Mouse (Mus musculus) left cerebral cortex, postnatal 25 days (tissue): ENCODE measurements at regions not wholly inside any gene's neighbourhood (a gene's known extent, or its start where the extent isn't known, plus 50 kb on each side); places are given as distances from the start of the nearest gene placed in this dataset.
A peak's percentile ranks its signal among the peaks of the same experiment; 100 is the strongest.
"Not testable (repeated sequence)": the region's sequence is repeated elsewhere in the genome, so short reads cannot be mapped to it uniquely, and the experiment has no call there.

Experiments used
- DNase-seq, 2 experiments: peaks; one replicate each; pipeline ENCODE4 v3.0.0; 2022; ENCODE audit warnings: low spot score in 2 of 2, mixed read lengths in 1 of 2
- intact Hi-C: fragments of 180-260 bp; cut with DNase I; formaldehyde crosslinking; loops from one replicate; pipeline ENCODE4 v1.15.1; 2025

DNA sequence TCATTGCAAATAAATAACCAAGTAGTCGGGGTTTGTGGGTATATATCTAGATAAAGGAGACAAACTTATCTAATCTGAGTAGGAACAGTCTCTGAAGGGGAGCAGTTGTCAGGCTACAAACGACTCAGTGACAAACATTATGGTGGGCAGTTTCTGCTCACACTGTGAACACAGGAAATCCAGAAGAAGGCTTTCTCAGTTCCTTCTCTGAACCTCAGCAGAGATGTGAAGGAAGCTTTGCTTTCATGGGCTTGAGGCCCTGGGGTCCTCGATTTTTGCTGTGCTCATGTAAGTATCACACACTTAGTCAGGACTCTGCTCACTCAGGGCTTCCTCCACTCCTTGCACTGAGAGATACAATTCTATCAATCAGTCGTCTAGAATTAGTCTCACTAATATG is 994.7 kb upstream of the Foxg1 start:
- DNase-seq, result no peak

DNA sequence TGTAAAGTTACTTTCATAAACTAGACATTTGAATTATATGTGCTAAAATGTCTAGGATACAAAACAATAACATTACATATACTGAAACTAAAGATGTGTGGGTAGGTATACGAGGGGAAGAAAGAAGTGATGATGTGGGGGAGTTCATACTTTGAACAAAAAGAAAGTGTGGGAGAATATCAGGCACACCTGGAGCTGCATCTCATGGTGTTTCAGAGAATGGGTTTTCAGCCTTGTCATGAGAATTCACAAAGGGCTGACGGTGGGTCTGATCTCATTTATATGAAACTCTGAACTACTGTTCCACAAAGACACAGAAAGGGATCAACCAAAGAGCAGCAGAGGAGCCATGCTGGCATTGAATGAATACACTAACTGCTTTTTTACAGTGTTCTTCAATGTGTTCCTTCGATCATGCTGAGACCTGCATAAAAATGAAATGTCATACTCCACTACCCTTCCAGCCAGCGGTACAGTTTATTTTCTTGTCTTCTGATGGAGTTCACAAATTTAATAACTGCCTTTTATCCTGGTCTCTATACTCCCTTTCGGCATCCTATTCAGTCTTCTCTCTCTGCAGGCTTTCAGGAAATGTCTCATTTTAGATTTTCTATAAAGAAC is 994.2 kb upstream of the Foxg1 start:
- intact Hi-C loops, result no loop called here
- DNase-seq, result no peak

More for the DNA sequence above, 994.7 kb upstream of the Foxg1 start:
- intact Hi-C loops, result no loop called here

DNA sequence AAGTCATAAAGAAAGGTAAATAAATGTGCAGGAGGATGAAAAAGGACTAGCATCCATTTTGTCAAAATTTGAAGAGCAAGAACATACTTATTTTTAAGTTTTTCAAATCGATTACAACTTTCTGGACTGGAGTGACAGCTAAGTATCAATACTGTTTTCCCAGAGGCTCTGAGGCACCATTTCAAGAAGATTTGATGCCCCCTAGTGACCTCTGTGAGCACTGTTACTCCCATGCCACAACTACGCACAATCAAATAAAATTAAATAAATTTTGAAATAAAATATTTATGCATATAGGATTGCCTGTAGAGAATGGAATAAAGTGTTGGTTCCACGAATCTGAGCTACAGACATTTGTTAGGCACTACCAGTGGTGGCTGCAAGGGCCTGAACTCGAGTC is 991.5 kb upstream of the Foxg1 start:
- intact Hi-C loops, result no loop called here
- no peak for DNase-seq

DNA sequence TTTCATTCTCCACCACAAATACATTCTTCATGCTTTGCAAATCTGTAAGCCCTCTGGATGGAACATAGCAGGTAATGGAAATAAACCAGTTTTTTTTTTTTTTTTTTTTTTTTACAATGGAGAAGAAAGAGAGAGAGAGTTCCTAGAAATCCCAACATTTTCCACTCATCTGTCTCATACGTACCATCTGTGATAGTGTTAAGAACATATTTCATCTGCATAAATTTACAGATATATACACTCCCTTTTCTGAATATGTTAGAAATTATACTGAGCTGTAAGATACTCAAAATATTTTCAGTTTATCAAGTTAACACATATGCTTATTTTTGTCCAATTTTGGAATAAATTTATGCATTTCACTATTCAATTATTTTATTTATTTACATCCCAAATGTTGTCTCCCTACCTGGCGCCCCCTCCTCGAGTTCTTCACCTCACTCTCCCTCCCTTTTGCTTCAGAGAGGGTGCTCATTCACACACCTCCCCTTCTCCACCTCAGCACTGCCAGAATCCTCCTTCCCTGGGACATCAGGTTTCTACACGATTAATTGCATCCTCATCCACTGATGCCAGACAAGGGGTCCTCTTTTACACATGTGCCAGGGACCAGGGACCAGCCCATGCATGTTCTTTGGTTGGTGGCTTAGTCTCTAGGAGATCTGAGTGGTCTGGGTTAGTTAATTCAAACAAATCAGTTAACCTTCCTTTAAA is 943.0 kb upstream of the Foxg1 start:
- intact Hi-C loops, result no loop called here
- DNase-seq, result peak in 1 of 2 experiments; percentile 27

DNA sequence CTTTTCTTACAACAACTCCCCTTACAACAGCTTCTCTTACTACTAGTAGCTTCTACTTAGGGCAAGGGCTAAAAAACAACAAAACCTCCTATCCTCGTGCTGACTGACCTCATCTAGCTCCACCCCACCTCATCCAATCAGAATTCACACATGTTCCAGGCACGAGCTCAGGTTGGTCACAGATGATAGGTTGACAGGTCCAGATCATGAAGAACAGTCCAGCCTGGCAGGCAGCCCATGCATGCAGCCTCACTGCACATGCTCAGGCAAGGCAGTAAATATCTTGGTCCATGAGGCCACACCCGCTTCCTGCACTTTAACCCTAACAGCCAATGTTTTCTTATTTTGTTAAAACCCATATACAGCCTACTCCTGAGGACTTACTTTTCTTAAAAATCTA is 933.7 kb upstream of the Foxg1 start:
- intact Hi-C loops, DNase-seq: not testable (repeated sequence)

DNA sequence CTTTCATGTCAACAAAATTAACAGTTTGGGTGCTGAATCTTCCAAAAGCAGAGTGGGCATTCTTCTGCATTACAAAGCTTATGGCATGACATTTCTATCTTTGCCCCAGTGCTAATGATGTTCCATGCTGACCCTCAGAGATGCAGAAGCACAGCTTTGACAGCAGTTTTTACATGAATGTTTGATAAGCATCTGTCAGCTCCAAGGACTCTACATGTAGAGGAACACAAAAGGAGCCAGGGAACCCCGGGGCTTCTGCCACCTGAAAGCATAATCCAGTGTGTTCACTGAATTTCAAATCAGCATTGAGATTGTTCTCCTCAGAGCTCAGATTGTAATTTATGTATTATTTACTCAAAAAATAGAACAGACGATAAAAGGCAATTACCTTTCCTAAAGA is 920.1 kb upstream of the Foxg1 start:
- intact Hi-C loops, result no loop called here
- DNase-seq, result no peak

DNA sequence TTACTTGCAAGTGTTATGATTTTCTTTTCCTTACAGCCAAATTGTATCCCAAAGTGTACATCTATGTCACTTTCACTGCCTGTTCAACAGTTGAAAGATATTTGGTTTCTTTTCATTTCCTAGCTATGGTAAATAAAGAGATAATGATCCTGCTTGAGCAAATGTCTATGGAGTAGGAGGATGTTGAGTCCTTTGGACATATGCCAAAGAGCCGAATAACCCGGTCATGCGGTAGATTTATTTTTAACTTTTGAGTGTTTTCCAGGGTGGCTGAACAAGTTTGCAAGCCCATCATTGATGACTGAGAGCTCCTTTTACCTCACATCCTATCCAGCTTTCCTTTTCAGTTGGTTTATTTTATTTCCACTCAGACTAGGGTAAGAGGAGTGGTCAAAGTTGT is 881.7 kb upstream of the Foxg1 start:
- DNase-seq, result no peak
- intact Hi-C loops, result no loop called here

DNA sequence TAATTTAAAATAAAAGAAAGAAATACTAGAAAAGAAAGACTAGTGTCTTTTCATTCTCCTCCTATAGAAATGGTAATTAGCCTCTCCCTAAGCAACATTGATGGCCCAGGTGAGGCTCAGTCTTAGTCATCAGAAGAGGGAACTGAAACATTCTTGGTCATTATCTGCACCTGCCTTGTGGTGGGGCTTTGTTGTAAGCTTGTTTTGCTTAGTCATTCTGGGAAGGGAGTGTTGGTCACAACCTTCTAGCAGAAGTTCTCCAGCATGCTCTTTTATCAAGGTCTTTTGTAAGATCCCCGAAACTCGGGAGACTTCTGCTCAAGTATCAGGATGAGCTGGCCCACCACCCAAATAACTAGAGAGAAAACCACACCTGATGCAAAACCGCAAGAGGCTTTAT is 870.9 kb upstream of the Foxg1 start:
- DNase-seq, result no peak
- intact Hi-C loops, result no loop called here

DNA sequence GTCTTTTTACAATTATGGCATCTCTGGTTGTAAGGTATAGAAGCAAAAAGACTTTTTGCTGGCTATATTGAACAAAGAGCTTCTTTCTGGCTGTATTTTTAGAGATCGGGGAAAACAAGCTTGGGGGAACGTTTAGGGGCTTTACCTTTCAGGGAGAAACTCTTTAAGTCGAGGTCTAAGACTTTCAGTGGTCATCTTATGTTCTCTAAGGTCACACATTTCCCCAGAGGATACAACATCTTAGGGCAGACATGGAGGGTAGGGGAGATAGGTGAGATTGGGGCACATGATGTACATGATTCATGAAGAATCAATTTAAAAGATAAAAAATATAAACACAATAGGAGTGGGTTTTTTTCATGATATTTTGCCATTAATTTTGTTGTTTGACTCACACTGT is 870.2 kb upstream of the Foxg1 start:
- intact Hi-C loops, result no loop called here

DNA sequence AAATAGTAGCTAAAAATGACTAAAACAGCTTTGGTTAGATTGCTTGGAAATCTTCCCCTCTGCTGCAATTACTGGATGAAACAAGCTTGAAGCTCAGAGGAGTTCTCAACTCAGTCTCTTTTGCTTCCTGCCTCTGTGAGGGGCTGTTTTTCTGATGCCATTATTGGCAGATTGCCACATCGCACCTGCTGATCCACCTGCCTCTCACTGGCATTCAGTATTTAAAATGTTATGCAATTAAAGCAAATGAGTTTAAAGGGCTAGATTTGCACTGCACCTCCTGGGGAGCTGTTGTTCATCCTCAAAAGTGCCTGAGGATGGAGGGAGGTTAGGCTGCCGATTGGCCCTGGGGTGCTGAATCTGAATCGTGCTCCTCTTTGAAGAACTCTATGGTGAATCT is 860.5 kb upstream of the Foxg1 start:
- DNase-seq, result no peak
- intact Hi-C loops, result no loop called here

More for the DNA sequence above, 870.2 kb upstream of the Foxg1 start:
- no peak for DNase-seq

DNA sequence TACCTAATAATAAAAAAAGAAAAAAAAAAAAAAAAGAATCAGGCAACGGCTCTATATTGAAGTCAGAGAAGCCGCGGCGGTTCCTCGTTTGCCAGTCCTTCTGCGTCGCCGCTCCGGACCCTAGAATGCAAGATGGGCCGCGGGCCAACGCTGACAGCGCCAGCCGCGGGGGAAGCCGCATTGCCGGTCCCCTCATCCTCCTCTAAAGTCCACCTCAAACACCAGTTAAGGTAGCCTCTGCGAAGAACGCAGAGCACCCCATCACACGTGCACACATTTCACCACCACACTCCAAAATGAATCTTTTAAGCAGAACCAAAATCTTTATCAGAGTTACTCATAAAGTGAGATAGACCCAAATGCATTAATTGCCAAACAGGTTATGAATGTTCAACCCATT is 822.8 kb upstream of the Foxg1 start:
- DNase-seq, intact Hi-C loops: not testable (repeated sequence)

DNA sequence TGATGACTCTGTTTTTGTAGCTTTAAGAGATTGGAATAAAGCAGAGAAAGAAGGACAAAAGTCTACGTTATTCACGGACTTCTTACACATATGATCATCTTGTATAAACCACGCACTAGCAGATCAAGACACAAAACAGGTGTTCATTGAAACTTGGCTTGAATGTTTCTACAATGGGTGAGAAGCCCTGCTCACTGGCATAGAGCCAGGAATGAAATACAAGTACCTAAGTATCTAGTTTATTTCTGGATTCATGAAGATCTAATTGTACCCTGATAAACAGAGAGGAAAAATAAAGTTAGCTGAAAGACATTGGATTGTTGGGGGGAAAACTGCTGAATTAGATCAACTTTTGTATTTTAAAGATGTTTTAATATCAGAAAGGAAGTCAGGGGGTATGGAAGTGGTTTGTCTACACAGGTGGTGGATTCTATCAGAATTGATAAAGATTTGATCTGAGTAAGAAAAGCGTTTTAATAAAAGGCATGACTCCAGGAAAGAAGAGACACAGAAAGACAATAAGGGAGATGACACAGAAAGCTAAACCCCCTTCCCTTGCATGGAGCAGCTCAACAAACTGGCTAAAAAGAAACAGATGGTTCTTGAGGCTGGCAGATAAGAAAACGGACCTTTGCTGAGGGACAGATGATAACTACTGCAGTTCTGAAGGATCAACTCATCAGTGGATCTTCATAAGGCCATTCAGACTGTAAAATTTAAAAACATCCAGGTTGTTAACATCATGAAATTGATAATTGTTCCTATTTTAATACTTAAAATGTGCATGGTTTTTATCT is 777.9 kb upstream of the Foxg1 start:
- DNase-seq, result no peak
- intact Hi-C loops, result no loop called here

DNA sequence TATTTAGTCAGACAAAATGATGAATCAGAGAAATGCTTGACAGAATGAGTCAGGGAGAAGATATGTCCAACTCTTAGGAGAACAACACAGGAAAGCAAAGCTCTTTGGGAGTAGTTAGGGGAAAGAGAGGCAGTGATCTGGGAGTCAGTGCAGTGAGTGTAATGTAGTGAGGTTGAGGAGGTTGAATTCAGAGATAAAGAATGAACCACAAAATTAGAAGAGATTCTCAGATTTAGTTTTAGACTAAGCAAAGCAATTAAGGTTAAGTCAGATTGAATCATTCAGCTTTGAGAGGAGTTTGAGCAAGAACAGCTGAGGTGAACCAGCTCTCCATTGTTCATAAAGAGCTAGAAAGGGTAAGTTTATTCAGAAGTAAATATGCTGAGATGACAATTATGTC is 777.0 kb upstream of the Foxg1 start:
- intact Hi-C loops, result no loop called here
- no peak for DNase-seq

DNA sequence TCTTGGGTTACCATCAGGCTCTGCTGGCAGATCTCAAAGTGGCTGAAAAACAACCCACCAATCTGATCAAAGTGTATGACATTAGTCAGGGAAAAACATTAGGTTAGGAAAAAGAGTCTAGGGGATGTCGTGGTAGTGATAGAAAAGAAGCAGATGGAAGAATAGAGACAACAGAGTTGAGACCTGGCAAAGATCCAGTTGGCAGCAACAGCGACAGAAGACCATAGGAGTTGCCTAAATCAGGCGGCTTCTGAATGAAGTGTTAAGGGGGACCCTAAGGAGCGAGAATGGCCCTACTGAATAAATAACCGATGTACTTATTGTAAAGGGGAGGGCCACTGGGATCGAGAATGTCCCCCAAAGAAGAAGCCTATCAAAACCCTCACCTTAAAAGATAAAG is 773.1 kb upstream of the Foxg1 start:
- intact Hi-C loops, result loop anchor here (1.0 kb wide), 1 partner anchor 26 kb away; no protein-coding TSS in a partner anchor
- no peak for DNase-seq

DNA sequence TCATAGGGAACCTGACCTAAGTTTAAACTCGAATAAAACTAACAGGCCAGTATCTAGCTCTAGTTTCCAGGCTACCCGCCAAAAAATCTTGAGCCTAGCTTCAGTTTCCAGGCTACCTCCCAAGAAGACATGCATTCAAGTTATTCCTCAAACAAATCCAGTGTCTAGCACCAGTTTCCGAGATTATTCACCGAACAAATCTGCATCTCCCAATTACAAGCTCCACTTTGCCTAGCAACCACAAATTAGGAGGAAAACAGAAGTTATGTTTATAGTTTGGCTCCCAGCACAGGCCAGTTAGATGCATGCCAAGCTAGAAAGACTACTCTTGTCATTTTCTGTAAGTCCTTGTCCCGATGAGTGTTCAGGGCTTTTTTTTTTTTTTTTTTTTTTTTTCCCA is 770.4 kb upstream of the Foxg1 start:
- peak in 1 of 2 experiments; percentile 9 for DNase-seq
- intact Hi-C loops, result no loop called here

DNA sequence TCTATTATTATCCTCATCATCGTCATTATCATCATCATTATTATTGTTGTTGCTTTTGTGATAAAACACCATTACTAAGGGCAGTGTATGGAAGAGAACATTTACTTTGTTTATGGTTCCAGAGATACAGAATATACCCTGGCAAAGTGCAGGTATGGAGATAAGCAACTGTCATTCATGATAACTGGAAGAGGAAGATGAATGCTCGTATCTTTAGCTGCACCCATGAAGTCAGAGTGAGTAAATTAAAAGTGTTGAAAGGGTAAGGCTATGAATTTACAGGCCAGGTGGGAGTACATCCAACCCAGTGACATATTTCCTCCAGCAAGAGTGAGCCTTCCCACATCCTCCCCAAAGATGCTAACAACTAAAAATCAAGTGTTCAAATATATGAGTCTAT is 766.1 kb upstream of the Foxg1 start:
- DNase-seq, result no peak
- intact Hi-C loops, result no loop called here

DNA sequence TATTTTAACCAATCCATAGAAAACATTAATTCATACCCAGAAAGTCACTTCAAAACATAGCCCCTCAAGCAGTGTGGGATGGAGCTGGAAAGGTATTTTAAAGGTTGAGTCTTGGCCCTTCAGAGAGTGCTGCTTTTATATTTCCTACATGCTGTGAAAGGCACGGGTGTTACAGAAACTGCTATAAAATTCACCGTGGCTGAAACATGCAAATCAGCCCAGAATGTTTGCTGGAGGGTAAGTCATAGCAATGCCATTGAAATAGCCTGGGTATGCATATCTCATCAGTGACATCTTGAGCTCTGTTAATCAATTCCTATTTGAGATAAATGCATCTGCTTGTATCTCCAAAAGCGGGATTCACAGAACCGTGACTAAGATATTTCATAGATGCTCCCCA is 748.9 kb upstream of the Foxg1 start:
- intact Hi-C loops, result no loop called here
- peak in 1 of 2 experiments; percentile 13 for DNase-seq

DNA sequence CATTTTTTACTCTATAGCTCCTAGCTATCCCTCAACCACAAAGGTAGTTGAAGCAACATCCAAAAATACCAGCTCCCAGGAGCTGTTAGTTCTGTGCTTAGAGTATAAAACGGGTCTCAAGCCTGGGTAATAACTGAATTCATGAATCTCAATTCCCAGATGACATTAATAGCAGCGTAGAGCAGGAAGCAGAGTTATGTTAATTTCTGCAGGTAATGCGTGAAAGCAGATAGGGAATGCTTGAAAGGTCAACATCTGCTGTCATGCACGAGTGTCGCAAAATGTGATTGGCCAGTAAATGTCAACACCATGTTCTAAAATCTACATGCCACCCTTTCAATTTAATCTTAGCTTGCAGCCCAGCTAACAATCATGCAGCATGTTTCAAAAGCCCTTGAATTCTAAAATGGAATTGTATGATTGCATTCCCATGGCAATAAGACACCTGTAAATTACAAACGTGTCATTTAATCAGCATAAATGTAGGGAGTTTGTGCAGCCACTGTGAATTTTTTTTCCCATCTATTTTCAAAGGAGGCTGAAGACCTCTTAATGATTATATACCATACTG is 747.7 kb upstream of the Foxg1 start:
- intact Hi-C loops, result no loop called here
- DNase-seq, result no peak

DNA sequence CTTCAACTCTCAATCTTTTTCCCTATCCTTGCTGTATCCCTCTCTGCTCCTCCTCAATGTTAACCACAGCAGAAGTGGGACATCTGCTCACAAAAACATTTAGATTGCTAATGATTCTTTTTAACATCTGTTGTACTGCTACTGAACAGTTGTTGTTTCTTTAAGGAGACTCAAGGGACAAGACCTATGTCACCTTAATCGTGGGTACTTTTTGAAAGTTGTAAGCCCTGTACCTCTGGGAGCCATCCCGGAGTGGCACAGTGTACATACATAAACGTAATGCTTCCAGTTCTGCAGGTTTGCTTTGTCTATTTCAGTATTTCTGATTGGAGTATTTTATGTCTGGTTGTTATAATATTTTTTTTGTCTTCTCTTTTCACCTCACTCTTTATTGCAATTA is 740.5 kb upstream of the Foxg1 start:
- no peak for DNase-seq
- intact Hi-C loops, result no loop called here

DNA sequence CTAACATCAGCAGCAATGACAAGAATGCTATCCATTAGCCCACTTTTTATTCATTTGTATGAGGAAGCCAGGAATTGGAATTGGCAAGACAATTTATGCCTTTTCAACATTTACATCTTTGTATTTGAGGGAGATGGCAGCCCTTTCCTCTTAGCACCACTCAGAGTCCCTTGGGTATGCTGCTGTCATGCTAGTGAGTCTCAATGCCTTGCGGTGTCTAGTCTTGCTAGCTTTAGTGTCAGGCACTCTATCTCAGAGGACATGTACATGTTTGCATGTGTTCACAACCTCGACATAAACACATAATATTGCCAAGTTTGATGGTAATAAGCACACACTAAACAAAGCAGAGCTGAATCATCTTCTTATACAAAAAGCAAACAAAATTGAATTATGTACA is 737.3 kb upstream of the Foxg1 start:
- intact Hi-C loops, result no loop called here
- DNase-seq, result no peak

DNA sequence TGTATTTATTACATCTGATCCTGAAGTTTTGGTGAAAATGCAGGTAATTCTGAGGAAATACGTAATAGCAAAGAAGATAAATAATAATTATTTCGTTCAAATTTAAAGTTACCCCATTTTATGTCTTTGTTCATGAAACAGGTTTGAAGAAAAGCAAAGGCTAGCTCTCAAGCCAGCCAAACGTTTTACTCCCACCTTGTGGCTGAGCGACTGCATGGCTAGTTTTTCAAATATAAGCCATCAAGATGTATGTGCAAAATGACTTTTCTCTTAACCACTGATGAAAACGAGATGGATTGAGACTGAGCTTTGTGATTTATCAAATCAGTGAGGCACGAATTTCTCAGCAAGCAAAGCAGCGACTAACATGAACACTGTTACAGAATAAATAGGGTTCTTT is 736.5 kb upstream of the Foxg1 start:
- peak in 1 of 2 experiments; percentile 13 for DNase-seq

More for the DNA sequence above, 736.5 kb upstream of the Foxg1 start:
- intact Hi-C loops, result no loop called here
